Mouse (Mus musculus) MEL-GATA-1-ER (cell line): Measurements from ENCODE around the gene Hist1h3c.
A peak's percentile ranks its signal among the peaks of the same experiment; 100 is the strongest.
"Not testable (repeated sequence)": the region's sequence is repeated elsewhere in the genome, so short reads cannot be mapped to it uniquely, and the experiment has no call there.

Experiments used
- DNase-seq: peaks from one replicate; pipeline ENCODE4 v3.0.0-alpha.2; 2012; ENCODE audit warnings: low read depth; ENCODE audit errors: extremely low read depth

Gene Hist1h3c

GRCm38 (mm10) chr13:23745381-23746161 is at the start of gene Hist1h3c:
Gene Hist1h3c (minus strand): TSS chr13:23745602.
- peak; percentile 98 for DNase-seq

GRCm38 (mm10) chr13:23792520-23792919 is 47.1 kb upstream of the Hist1h3c start:
- peak; percentile 53 for DNase-seq

GRCm38 (mm10) chr13:23779025-23779424 is 33.6 kb upstream of the Hist1h3c start:
- no peak for DNase-seq

GRCm38 (mm10) chr13:23778339-23778738 is 32.9 kb upstream of the Hist1h3c start:
- DNase-seq: no peak

GRCm38 (mm10) chr13:23772561-23773313 is 27.3 kb upstream of the Hist1h3c start:
- peak; percentile 68 for DNase-seq

GRCm38 (mm10) chr13:23769613-23770012 is 24.2 kb upstream of the Hist1h3c start, which contains the start of gene Trim38:
Gene Trim38 (plus strand): TSS chr13:23769913.
- not testable (repeated sequence) for DNase-seq

GRCm38 (mm10) chr13:23768834-23769397 is 23.5 kb upstream of the Hist1h3c start:
- DNase-seq: peak; percentile 74

- DNase-seq: no peak
Measured at GRCm38 (mm10) chr13:23766772-23767171, 21.4 kb upstream of the Hist1h3c start.

GRCm38 (mm10) chr13:23765172-23765513 is 19.7 kb upstream of the Hist1h3c start:
- peak; percentile 80 for DNase-seq

GRCm38 (mm10) chr13:23764324-23765171 is 19.1 kb upstream of the Hist1h3c start:
- DNase-seq: no peak

- peak; percentile 87 for DNase-seq
Measured at GRCm38 (mm10) chr13:23763586-23764323, 18.4 kb upstream of the Hist1h3c start, which contains the start of gene Hist1h1a. Gene Hist1h1a (plus strand): TSS chr13:23763666.

- DNase-seq: no peak
Measured at GRCm38 (mm10) chr13:23763242-23763585, 17.8 kb upstream of the Hist1h3c start.

GRCm38 (mm10) chr13:23761871-23762821 is 16.7 kb upstream of the Hist1h3c start, which contains the start of gene Hist1h3a:
Gene Hist1h3a (minus strand): TSS chr13:23762386.
- DNase-seq: peak; percentile 97

- peak; percentile 90 for DNase-seq
Measured at GRCm38 (mm10) chr13:23760972-23761864, 15.8 kb upstream of the Hist1h3c start, which contains the start of gene Hist1h4a. Gene Hist1h4a (minus strand): TSS chr13:23761230.

GRCm38 (mm10) chr13:23760240-23760971 is 15.0 kb upstream of the Hist1h3c start:
- DNase-seq: peak; percentile 76

- DNase-seq: no peak
Measured at GRCm38 (mm10) chr13:23759916-23760239, 14.5 kb upstream of the Hist1h3c start.

- DNase-seq: no peak
Measured at GRCm38 (mm10) chr13:23759251-23759771, 13.9 kb upstream of the Hist1h3c start.
